Mouse (Mus musculus) CH12.LX (cell line): Measurements from ENCODE around the gene B3gat1. TPM values are rescaled to one million over a fixed set of nuclear protein-coding genes. Genes with fewer than 3 reads are reported as not detected.

Source experiments
- DNase-seq: peaks from one replicate; pipeline ENCODE4 v3.0.0-alpha.2; 2013; ENCODE audit errors: extremely low read depth
- H3K27ac ChIP-seq: 2 replicates; pipeline ENCODE4 v1.5.1; 2012; ENCODE audit warnings: low read depth, mild to moderate bottlenecking, control low read depth, moderate library complexity; ENCODE audit not compliant: insufficient read depth
- H3K27me3 ChIP-seq: replicated peaks from 2 replicates; pipeline ENCODE3; 2012; ENCODE audit warnings: inconsistent platforms
- H3K36me3 ChIP-seq, 2 experiments: replicated peaks in 1 of 2; 2 replicates each; pipeline versions ENCODE3 to v1.6.1; 2012; ENCODE audit warnings: inconsistent platforms in 1 of 2, low read length in 1 of 2, mild to moderate bottlenecking in 1 of 2, mixed read lengths in 1 of 2, moderate library complexity in 1 of 2; ENCODE audit not compliant: control insufficient read depth in 1 of 2, insufficient read depth in 1 of 2
- H3K4me1 ChIP-seq, 2 experiments: 2 replicates each; pipeline ENCODE4 v1.6.1; 2012; ENCODE audit warnings: inconsistent platforms in 1 of 2, moderate library complexity in 1 of 2; ENCODE audit not compliant: insufficient read depth in 2 of 2, control insufficient read depth in 1 of 2
- H3K4me2 ChIP-seq: 2 replicates; pipeline ENCODE4 v1.6.1; 2012; ENCODE audit warnings: low read depth, mild to moderate bottlenecking, control low read depth; ENCODE audit not compliant: poor library complexity, insufficient read depth, severe bottlenecking
- H3K4me3 ChIP-seq, 3 experiments: fragments of 150-350 bp in 1 of 3; sonication (generic) in 1 of 3; replicated peaks in 1 of 3; 2 replicates each; pipeline versions ENCODE3 to v1.5.1; 2011 to 2012; ENCODE audit warnings: low read depth in 2 of 3, low read length in 2 of 3, mild to moderate bottlenecking in 2 of 3, moderate library complexity in 2 of 3, control low read depth in 1 of 3, improper control_type of control experiment in 1 of 3, inconsistent platforms in 1 of 3, mixed read lengths in 1 of 3; ENCODE audit not compliant: poor library complexity in 1 of 3
- H3K79me2 ChIP-seq: replicated peaks from 2 replicates; pipeline ENCODE4 v1.6.1; 2012; ENCODE audit warnings: mild to moderate bottlenecking, moderate library complexity; ENCODE audit not compliant: control insufficient read depth, poor library complexity, insufficient read depth, severe bottlenecking; ENCODE audit errors: extremely low read depth
- H3K9ac ChIP-seq: 2 replicates; pipeline ENCODE4 v1.6.1; 2012; ENCODE audit warnings: low read depth, mild to moderate bottlenecking, control low read depth, moderate library complexity; ENCODE audit not compliant: insufficient read depth
- H3K9me3 ChIP-seq: replicated peaks from 2 replicates; pipeline ENCODE3; 2012; ENCODE audit warnings: low read length, inconsistent platforms, mixed read lengths
- CHD1 ChIP-seq: IDR thresholded peaks from 2 replicates; pipeline ENCODE4 v1.6.1; 2012; ENCODE audit warnings: low read depth, low read length, improper control_type of control experiment, inconsistent platforms
- CHD2 ChIP-seq: IDR thresholded peaks from 2 replicates; pipeline ENCODE4 v1.6.1; 2011; ENCODE audit warnings: low read length, improper control_type of control experiment
- E2F4 ChIP-seq: IDR thresholded peaks from 2 replicates; pipeline ENCODE4 v1.6.1; 2011; ENCODE audit warnings: low read depth, low read length, improper control_type of control experiment; ENCODE audit not compliant: insufficient replicate concordance
- ELF1 ChIP-seq: IDR thresholded peaks from 2 replicates; pipeline ENCODE4 v1.6.1; 2014; ENCODE audit warnings: low read depth, mild to moderate bottlenecking, inconsistent platforms, low read length, improper control_type of control experiment
- ETS1 ChIP-seq: conservative IDR thresholded peaks from 2 replicates; pipeline ENCODE4 v1.6.1; 2012; ENCODE audit warnings: low read depth, mild to moderate bottlenecking, inconsistent platforms, low read length, improper control_type of control experiment, moderate library complexity
- JUN ChIP-seq: IDR thresholded peaks from 2 replicates; pipeline ENCODE4 v1.6.1; 2011; ENCODE audit warnings: low read depth, mild to moderate bottlenecking, low read length, improper control_type of control experiment, moderate library complexity; ENCODE audit not compliant: insufficient read depth
- JUND ChIP-seq: conservative IDR thresholded peaks from 2 replicates; pipeline ENCODE4 v1.6.1; 2011; ENCODE audit warnings: low read depth, low read length, improper control_type of control experiment
- KAT2A ChIP-seq: IDR thresholded peaks from 2 replicates; pipeline ENCODE4 v1.6.1; 2012; ENCODE audit warnings: low read length, improper control_type of control experiment, inconsistent platforms; ENCODE audit not compliant: insufficient replicate concordance
- MAX ChIP-seq: IDR thresholded peaks from 2 replicates; pipeline ENCODE4 v1.6.1; 2011; ENCODE audit warnings: low read length, improper control_type of control experiment
- MXI1 ChIP-seq: IDR thresholded peaks from 2 replicates; pipeline ENCODE4 v1.6.1; 2011; ENCODE audit warnings: mild to moderate bottlenecking, low read depth, low read length, improper control_type of control experiment
- MYC ChIP-seq: IDR thresholded peaks from 2 replicates; pipeline ENCODE4 v1.6.1; 2011; ENCODE audit warnings: low read depth, mild to moderate bottlenecking, improper control_type of control experiment, low read length
- POLR2A ChIP-seq: IDR thresholded peaks from 2 replicates; pipeline ENCODE4 v1.6.1; 2011; ENCODE audit warnings: low read depth, mild to moderate bottlenecking, improper control_type of control experiment, low read length
- POLR2AphosphoS2 ChIP-seq: IDR thresholded peaks from 2 replicates; pipeline ENCODE4 v1.6.1; 2011; ENCODE audit warnings: low read depth, low read length, improper control_type of control experiment
- SIN3A ChIP-seq: IDR thresholded peaks from 2 replicates; pipeline ENCODE4 v1.6.1; 2012; ENCODE audit warnings: low read length, improper control_type of control experiment, inconsistent platforms
- SMC3 ChIP-seq: IDR thresholded peaks from 2 replicates; pipeline ENCODE4 v1.6.1; 2011; ENCODE audit warnings: low read depth, low read length, improper control_type of control experiment
- UBTF ChIP-seq: IDR thresholded peaks from 2 replicates; pipeline ENCODE4 v1.6.1; 2012; ENCODE audit warnings: low read depth, mild to moderate bottlenecking, inconsistent platforms, low read length, improper control_type of control experiment, moderate library complexity
- USF1 ChIP-seq: IDR thresholded peaks from 2 replicates; pipeline ENCODE4 v1.6.1; 2014; ENCODE audit warnings: low read depth, mild to moderate bottlenecking, inconsistent platforms, low read length, improper control_type of control experiment
- ZKSCAN1 ChIP-seq: IDR thresholded peaks from 2 replicates; pipeline ENCODE4 v1.6.1; 2012; ENCODE audit warnings: low read depth, inconsistent platforms, low read length, improper control_type of control experiment, borderline replicate concordance
- ZMIZ1 ChIP-seq: IDR thresholded peaks from 2 replicates; pipeline ENCODE4 v1.6.1; 2012; ENCODE audit warnings: low read depth, mild to moderate bottlenecking, inconsistent platforms, low read length, improper control_type of control experiment
- dilution Hi-C: fragments of 300-500 bp; cut with MboI; formaldehyde crosslinking; loops from 2 replicates; pipeline ENCODE4 v1.14.3; 2020; ENCODE audit warnings: low sequenced_read_pairs; ENCODE audit not compliant: extremely low pct_unique_long_range_greater_than_20kb, extremely low pct_ligation_motif_present
- in situ Hi-C: fragments of 300-500 bp; cut with MboI; formaldehyde crosslinking; loops from 3 replicates; pipeline ENCODE4 v1.14.3; 2019; ENCODE audit warnings: low sequenced_read_pairs, low pct_ligation_motif_present, low pct_unique_long_range_greater_than_20kb, mixed read lengths
- polyA plus RNA-seq: library from polyadenylated mRNA; unstranded; fragments of >175 nt; gene quantifications from 2 replicates; pipeline ENCODE4 v1.2.1, GENCODE M21; 2012; ENCODE audit warnings: low read depth; ENCODE audit not compliant: insufficient read length
- total RNA-seq, 2 experiments: library from RNA; depleted of rRNA; stranded (reverse); fragments of 300-350 nt in 1 of 2; fragments of >200 nt in 1 of 2; gene quantifications; 2 replicates each; pipeline ENCODE4 v1.2.3; 2012 to 2014

Gene B3gat1
- total and polyA plus RNA-seq, 3 experiments, result not detected

GRCm38 (mm10) chr9:26695178-26695577, 38.4 kb upstream of the B3gat1 start:
- in situ Hi-C loops, result no loop called here
- dilution Hi-C loops, result no loop called here

GRCm38 (mm10) chr9:26698286-26698685, 35.2 kb upstream of the B3gat1 start:
- no peak for DNase-seq
- TF ChIP-seq POLR2A, result no peak
- no peak for TF ChIP-seq USF1
- dilution Hi-C loops (no loop called here), in situ Hi-C loops (no loop called here)
- Histone ChIP-seq H3K27me3 (no peaks in the 10 kb centered on the region), H3K9ac (no peak overlapping the region), H3K79me2 (no peaks in the 10 kb centered on the region), H3K27ac (no peak overlapping the region), H3K4me3 (no peak overlapping the region), H3K36me3 (no peaks in the 10 kb centered on the region), H3K4me2 (no peak overlapping the region), H3K4me1 (no peaks in the 10 kb centered on the region), H3K9me3 (no peaks in the 10 kb centered on the region)

More at GRCm38 (mm10) chr9:26695178-26695577, 38.4 kb upstream of the B3gat1 start:
- Histone ChIP-seq H3K36me3 (no peaks in the 10 kb centered on the region), H3K4me3 (no peak overlapping the region), H3K9ac (no peak overlapping the region), H3K27me3 (no peaks in the 10 kb centered on the region), H3K9me3 (no peaks in the 10 kb centered on the region), H3K79me2 (no peaks in the 10 kb centered on the region), H3K27ac (no peak overlapping the region), H3K4me1 (no peaks in the 10 kb centered on the region), H3K4me2 (no peak overlapping the region)
- no peak for TF ChIP-seq MXI1
- no peak for TF ChIP-seq ETS1
- no peak for TF ChIP-seq ZKSCAN1
- TF ChIP-seq CHD1, result no peak
- no peak for TF ChIP-seq MAX
- TF ChIP-seq SMC3, result no peak
- no peak for TF ChIP-seq UBTF
- no peak for TF ChIP-seq SIN3A
- TF ChIP-seq ZMIZ1, result no peak
- no peak for TF ChIP-seq KAT2A
- no peak for TF ChIP-seq MYC
- no peak for DNase-seq

GRCm38 (mm10) chr9:26700329-26700728, 33.2 kb upstream of the B3gat1 start:
- Histone ChIP-seq H3K4me1 (no peaks in the 10 kb centered on the region), H3K9me3 (no peaks in the 10 kb centered on the region), H3K79me2 (no peaks in the 10 kb centered on the region), H3K27me3 (no peaks in the 10 kb centered on the region), H3K9ac (no peak overlapping the region), H3K36me3 (no peaks in the 10 kb centered on the region), H3K4me2 (no peak overlapping the region), H3K27ac (no peak overlapping the region), H3K4me3 (no peak overlapping the region)
- TF ChIP-seq JUND (no peak), E2F4 (no peak), JUN (no peak), CHD2 (no peak), ELF1 (no peak), ETS1 (no peak), UBTF (no peak), ZMIZ1 (no peak), POLR2AphosphoS2 (no peak)
- dilution Hi-C loops, result no loop called here
- DNase-seq, result no peak
- in situ Hi-C loops, result no loop called here
